Mouse (Mus musculus): ENCODE results near the gene Hoxa1. TPM values are rescaled to one million over a fixed set of nuclear protein-coding genes. Genes with fewer than 3 reads are reported as not detected.

Hoxa1 gene
- polyA plus RNA-seq, 1 experiment from 2014 or later = not detected

GRCm38 (mm10) chr6:52118903-52119635 lies 39.0 kb downstream of the Hoxa1 start:
- ATAC-seq (replicated peaks; ENCODE audit: low FRiP score) (no peak), DNase-seq (ENCODE audit: low spot score) (no peak)
- no peaks in the 10 kb centered on the region for H3K27me3 ChIP-seq (ENCODE audit: control insufficient read depth, insufficient read depth, low read length)
- H3K9me3 ChIP-seq (ENCODE audit: control insufficient read depth, low read length) = no peaks in the 10 kb centered on the region
- no peak overlapping the region for H3K4me2 ChIP-seq (ENCODE audit: low read depth, low read length, severe bottlenecking)
- H3K27ac ChIP-seq (ENCODE audit: low read depth, low read length) = 0 out of 2 replicates have a peak overlapping the region, but pooled peaks have one; percentile 50
- H3K36me3 ChIP-seq (ENCODE audit: control insufficient read depth, insufficient read depth, low read length) = no peaks in the 10 kb centered on the region
- H3K4me1 ChIP-seq (replicated peaks; ENCODE audit: control insufficient read depth, insufficient read depth, low read length) = no peaks in the 10 kb centered on the region
- no peak overlapping the region for H3K4me3 ChIP-seq (ENCODE audit: low read depth, low read length)
- 39% methylated on average over 6 of the region's 6 CpGs for WGBS
- no peak overlapping the region for H3K9ac ChIP-seq (ENCODE audit: low read length)

- Histone ChIP-seq H3K9ac (ENCODE audit: low read length) (no peak overlapping the region), H3K4me2 (ENCODE audit: low read depth, low read length, severe bottlenecking) (no peak overlapping the region)
- WGBS = 29% methylated on average over 5 of the region's 5 CpGs
These were observed 42.2 kb downstream of the Hoxa1 start for GRCm38 (mm10) chr6:52115899-52116298.

GRCm38 (mm10) chr6:52111846-52112245 lies 46.3 kb downstream of the Hoxa1 start:
- Histone ChIP-seq H3K27me3 (ENCODE audit: control insufficient read depth, insufficient read depth, low read length) (no peaks in the 10 kb centered on the region), H3K4me1 (replicated peaks; ENCODE audit: control insufficient read depth, insufficient read depth, low read length) (no peaks in the 10 kb centered on the region), H3K27ac (ENCODE audit: low read depth, low read length) (no peak overlapping the region), H3K4me3 (ENCODE audit: low read depth, low read length) (no peak overlapping the region), H3K4me2 (ENCODE audit: low read depth, low read length, severe bottlenecking) (no peak overlapping the region), H3K36me3 (ENCODE audit: control insufficient read depth, insufficient read depth, low read length) (no peaks in the 10 kb centered on the region), H3K9ac (ENCODE audit: low read length) (no peak overlapping the region), H3K9me3 (ENCODE audit: control insufficient read depth, low read length) (no peaks in the 10 kb centered on the region)
- ATAC-seq (replicated peaks; ENCODE audit: low FRiP score) (no peak), DNase-seq (ENCODE audit: low spot score) (no peak)
- WGBS = 82% methylated on average over 4 of the region's 4 CpGs

More at GRCm38 (mm10) chr6:52115899-52116298, 42.2 kb downstream of the Hoxa1 start:
- no peak overlapping the region for H3K4me3 ChIP-seq (ENCODE audit: low read depth, low read length)
- H3K27ac ChIP-seq (ENCODE audit: low read depth, low read length) = no peak overlapping the region
- no peaks in the 10 kb centered on the region for H3K4me1 ChIP-seq (replicated peaks; ENCODE audit: control insufficient read depth, insufficient read depth, low read length)
- no peak for ATAC-seq (replicated peaks; ENCODE audit: low FRiP score)
- H3K27me3 ChIP-seq (ENCODE audit: control insufficient read depth, insufficient read depth, low read length) = no peaks in the 10 kb centered on the region
- DNase-seq (ENCODE audit: low spot score) = no peak
- H3K36me3 ChIP-seq (ENCODE audit: control insufficient read depth, insufficient read depth, low read length) = no peaks in the 10 kb centered on the region
- no peaks in the 10 kb centered on the region for H3K9me3 ChIP-seq (ENCODE audit: control insufficient read depth, low read length)

- H3K27ac ChIP-seq (ENCODE audit: low read depth, low read length) = no peak overlapping the region
- no peaks in the 10 kb centered on the region for H3K4me1 ChIP-seq (replicated peaks; ENCODE audit: control insufficient read depth, insufficient read depth, low read length)
- H3K4me2 ChIP-seq (ENCODE audit: low read depth, low read length, severe bottlenecking) = no peak overlapping the region
- no peaks in the 10 kb centered on the region for H3K27me3 ChIP-seq (ENCODE audit: control insufficient read depth, insufficient read depth, low read length)
- WGBS = 87% methylated on average over 3 of the region's 3 CpGs
- H3K9ac ChIP-seq (ENCODE audit: low read length) = no peak overlapping the region
- ATAC-seq (replicated peaks; ENCODE audit: low FRiP score) (no peak), DNase-seq (ENCODE audit: low spot score) (no peak)
- H3K9me3 ChIP-seq (ENCODE audit: control insufficient read depth, low read length) = no peaks in the 10 kb centered on the region
- H3K36me3 ChIP-seq (ENCODE audit: control insufficient read depth, insufficient read depth, low read length) = no peaks in the 10 kb centered on the region
- no peak overlapping the region for H3K4me3 ChIP-seq (ENCODE audit: low read depth, low read length)
These were observed 50.7 kb downstream of the Hoxa1 start for GRCm38 (mm10) chr6:52107400-52107799.

- DNase-seq (ENCODE audit: low spot score) (no peak), ATAC-seq (replicated peaks; ENCODE audit: low FRiP score) (no peak)
- H3K4me1 ChIP-seq (replicated peaks; ENCODE audit: control insufficient read depth, insufficient read depth, low read length) = no peaks in the 10 kb centered on the region
- no peak overlapping the region for H3K4me3 ChIP-seq (ENCODE audit: low read depth, low read length)
- H3K36me3 ChIP-seq (ENCODE audit: control insufficient read depth, insufficient read depth, low read length) = no peaks in the 10 kb centered on the region
- no peaks in the 10 kb centered on the region for H3K27me3 ChIP-seq (ENCODE audit: control insufficient read depth, insufficient read depth, low read length)
- 76% methylated on average over 3 of the region's 3 CpGs for WGBS
- H3K27ac ChIP-seq (ENCODE audit: low read depth, low read length) = no peak overlapping the region
- no peak overlapping the region for H3K4me2 ChIP-seq (ENCODE audit: low read depth, low read length, severe bottlenecking)
- no peak overlapping the region for H3K9ac ChIP-seq (ENCODE audit: low read length)
- H3K9me3 ChIP-seq (ENCODE audit: control insufficient read depth, low read length) = no peaks in the 10 kb centered on the region
These were observed 51.4 kb downstream of the Hoxa1 start for GRCm38 (mm10) chr6:52106716-52107115.

GRCm38 (mm10) chr6:52106178-52106577 lies 51.9 kb downstream of the Hoxa1 start:
- WGBS = 39% methylated on average over 3 of the region's 3 CpGs
- DNase-seq (ENCODE audit: low spot score) (no peak), ATAC-seq (replicated peaks; ENCODE audit: low FRiP score) (no peak)
- H3K9me3 ChIP-seq (ENCODE audit: control insufficient read depth, low read length) = no peaks in the 10 kb centered on the region
- H3K4me1 ChIP-seq (replicated peaks; ENCODE audit: control insufficient read depth, insufficient read depth, low read length) = no peaks in the 10 kb centered on the region
- H3K27ac ChIP-seq (ENCODE audit: low read depth, low read length) = no peak overlapping the region
- no peak overlapping the region for H3K4me3 ChIP-seq (ENCODE audit: low read depth, low read length)
- no peaks in the 10 kb centered on the region for H3K36me3 ChIP-seq (ENCODE audit: control insufficient read depth, insufficient read depth, low read length)
- no peaks in the 10 kb centered on the region for H3K27me3 ChIP-seq (ENCODE audit: control insufficient read depth, insufficient read depth, low read length)
- H3K4me2 ChIP-seq (ENCODE audit: low read depth, low read length, severe bottlenecking) = no peak overlapping the region
- no peak overlapping the region for H3K9ac ChIP-seq (ENCODE audit: low read length)

Other genes with a start within 250 kb of the Hoxa1 start
- gene Skap2, start 145.8 kb downstream of the Hoxa1 start, polyA plus RNA-seq (2014; fragmentation: Nextera tagmentation; extraction: Ambion mirVana) = 6.1 and 7.7 TPM in 2 replicates
- gene Hoxa2, start 6.5 kb upstream of the Hoxa1 start, polyA plus RNA-seq (2014; fragmentation: Nextera tagmentation; extraction: Ambion mirVana) = not detected in 2 replicates
- gene 5730596B20Rik, start 19.2 kb upstream of the Hoxa1 start, polyA plus RNA-seq (2014; fragmentation: Nextera tagmentation; extraction: Ambion mirVana) = not detected in 2 replicates
- gene Hoxa4, start 33.4 kb upstream of the Hoxa1 start, polyA plus RNA-seq (2014; fragmentation: Nextera tagmentation; extraction: Ambion mirVana) = not detected in 2 replicates
- gene Hoxa5, start 46.3 kb upstream of the Hoxa1 start, polyA plus RNA-seq (2014; fragmentation: Nextera tagmentation; extraction: Ambion mirVana) = not detected in 2 replicates
- not detected in 2 replicates for gene Hoxa6, start 50.4 kb upstream of the Hoxa1 start, polyA plus RNA-seq (2014; fragmentation: Nextera tagmentation; extraction: Ambion mirVana)
- gene Hoxa3, start 55.0 kb upstream of the Hoxa1 start, polyA plus RNA-seq (2014; fragmentation: Nextera tagmentation; extraction: Ambion mirVana) = not detected in 2 replicates
- gene Gm28308, start 55.0 kb upstream of the Hoxa1 start, polyA plus RNA-seq (2014; fragmentation: Nextera tagmentation; extraction: Ambion mirVana) = not detected in 2 replicates
- gene Hoxa7, start 63.5 kb upstream of the Hoxa1 start, polyA plus RNA-seq (2014; fragmentation: Nextera tagmentation; extraction: Ambion mirVana) = not detected in 2 replicates
- gene Hoxa9, start 72.8 kb upstream of the Hoxa1 start, polyA plus RNA-seq (2014; fragmentation: Nextera tagmentation; extraction: Ambion mirVana) = not detected in 2 replicates
- not detected in 2 replicates for gene Hoxa10, start 82.5 kb upstream of the Hoxa1 start, polyA plus RNA-seq (2014; fragmentation: Nextera tagmentation; extraction: Ambion mirVana)
- gene Hoxa11, start 87.5 kb upstream of the Hoxa1 start, polyA plus RNA-seq (2014; fragmentation: Nextera tagmentation; extraction: Ambion mirVana) = not detected in 2 replicates
- gene Hoxa13, start 102.6 kb upstream of the Hoxa1 start, polyA plus RNA-seq (2014; fragmentation: Nextera tagmentation; extraction: Ambion mirVana) = not detected in 2 replicates
- gene Evx1, start 155.2 kb upstream of the Hoxa1 start, polyA plus RNA-seq (2014; fragmentation: Nextera tagmentation; extraction: Ambion mirVana) = not detected in 2 replicates

All from forebrain, embryonic 11.5 days (tissue).